Mouse (Mus musculus): ENCODE measurements around the gene Slc9b1.

DNA sequence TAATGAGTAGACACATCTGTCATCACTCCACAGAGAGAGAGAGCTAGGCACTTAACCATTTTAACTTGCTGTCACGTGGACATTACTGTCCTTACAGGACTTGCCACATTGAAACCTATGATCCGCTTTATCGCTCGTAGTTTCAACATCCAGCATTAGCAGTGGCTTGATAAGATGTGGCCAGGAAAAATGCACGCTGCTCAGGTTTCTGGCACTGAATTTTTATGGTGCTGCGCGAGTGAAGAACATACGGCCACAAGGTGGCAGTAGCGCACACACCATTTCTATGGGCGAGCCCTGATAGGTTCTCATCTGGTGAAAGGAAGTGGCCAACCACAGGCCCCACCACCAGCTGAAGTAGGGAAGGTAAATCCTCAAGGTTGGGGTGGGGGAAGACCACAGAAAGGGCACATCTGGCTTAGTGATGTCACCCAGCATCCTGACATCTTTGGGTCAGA lies 54.4 kb downstream of the Slc9b1 start:
- TF ChIP-seq GATA1 (IDR thresholded peaks at IDR 0.05; ENCODE audit: borderline replicate concordance, low read length) (no peak), FLI1 (IDR thresholded peaks at IDR 0.05; ENCODE audit: low read length) (no peak)

Data from megakaryocyte, embryonic 14.5 days (primary cell).